Mouse (Mus musculus) v-Abl transformed pro-B cells (cell line): ENCODE results near the gene Rerg.
"Not testable (repeated sequence)": the region's sequence is repeated elsewhere in the genome, so short reads cannot be mapped to it uniquely, and the experiment has no call there.

Experiments used
- in situ Hi-C, 2 experiments: fragments of 400-800 bp; cut with MboI; formaldehyde crosslinking; loops; one replicate each; pipeline ENCODE4 v1.15.1; 2025; ENCODE audit not compliant: unreplicated experiment in 2 of 2

The Rerg gene

DNA sequence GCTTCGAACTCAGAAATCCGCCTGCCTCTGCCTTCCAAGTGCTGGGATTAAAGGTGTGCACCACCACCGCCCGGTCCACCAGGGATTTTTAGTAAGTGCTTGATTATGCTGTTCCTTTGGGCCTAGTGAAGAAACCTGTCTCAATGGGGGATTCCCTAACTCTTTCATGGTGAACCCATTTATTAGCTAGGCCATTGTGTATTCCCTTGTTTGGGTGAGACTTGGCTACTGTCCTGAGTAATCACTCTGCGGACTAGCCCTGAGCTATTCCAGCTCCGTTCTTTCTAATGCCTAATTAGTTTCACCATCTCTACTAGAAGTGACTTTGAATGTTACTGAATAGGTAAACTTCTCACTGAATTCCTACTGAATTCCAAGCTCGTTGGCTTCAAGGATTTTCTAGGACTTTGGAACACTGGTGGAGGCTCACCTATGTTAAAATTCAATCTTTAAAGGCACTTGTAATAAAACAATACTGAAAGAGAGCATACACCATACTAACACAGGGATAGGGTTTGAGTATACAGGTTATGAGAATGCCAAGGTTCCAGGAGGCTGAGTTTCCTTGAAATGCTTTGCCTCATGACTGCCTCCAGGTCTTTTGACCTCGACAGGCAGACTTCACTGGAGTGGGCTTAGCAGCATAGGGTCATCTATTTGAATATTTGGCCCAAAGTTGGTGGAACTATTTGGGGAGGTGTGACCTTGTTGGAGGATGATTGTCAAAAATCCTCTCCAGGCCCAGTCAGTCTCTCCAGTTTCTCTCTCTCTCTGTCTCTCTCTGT is 134.5 kb downstream of the Rerg start:
- in situ Hi-C loops: not testable (repeated sequence)

DNA sequence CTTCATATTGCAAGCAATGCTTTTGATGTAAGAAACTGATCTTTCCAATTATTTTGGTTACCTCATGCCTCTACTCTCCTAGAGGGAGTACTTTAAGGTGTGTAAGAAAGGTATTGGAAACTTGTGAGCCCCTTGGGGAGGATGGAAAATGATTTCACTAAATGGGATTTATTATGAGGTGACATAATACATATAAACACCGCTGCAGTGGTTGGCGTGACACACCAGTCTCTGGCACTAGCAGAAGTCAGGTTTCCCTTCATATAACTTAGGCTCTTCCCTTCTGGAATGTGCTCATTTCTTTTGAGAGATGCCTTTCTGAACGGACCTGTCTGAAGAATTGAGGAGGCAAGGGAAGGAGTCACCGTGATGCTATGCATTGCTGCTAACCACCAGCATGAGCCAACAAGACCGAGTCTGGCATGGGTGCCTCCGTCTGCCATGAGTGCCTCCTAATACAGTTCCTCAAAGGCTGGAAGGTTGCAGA is 139.6 kb downstream of the Rerg start:
- in situ Hi-C loops: no loop called here

GRCm38 (mm10) chr6:137029931-137030610 is 140.2 kb downstream of the Rerg start:
- in situ Hi-C loops: no loop called here

DNA sequence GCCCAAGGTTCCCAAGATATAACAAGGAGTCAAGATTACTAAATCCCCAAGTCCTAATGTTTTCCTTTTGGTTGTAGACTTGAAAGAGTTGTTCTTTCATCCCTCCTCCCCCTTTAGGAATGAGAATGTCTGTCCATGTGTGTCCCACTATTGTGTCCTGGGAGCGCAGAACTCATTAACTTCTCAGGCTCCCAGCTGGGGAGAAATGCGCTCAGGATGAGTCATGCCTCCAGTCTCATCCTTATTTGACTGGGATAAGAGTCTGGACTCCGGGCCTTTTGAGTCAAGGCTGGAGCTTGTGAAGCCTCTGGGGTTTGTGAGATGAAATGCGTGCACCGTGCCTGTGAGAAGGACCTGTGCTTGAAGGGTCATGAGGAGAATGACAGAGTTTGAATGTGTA is 144.8 kb downstream of the Rerg start:
- in situ Hi-C loops: no loop called here

- in situ Hi-C loops: no loop called here
Observed at GRCm38 (mm10) chr6:137024541-137024940, 145.8 kb downstream of the Rerg start.

- in situ Hi-C loops: no loop called here
Observed at GRCm38 (mm10) chr6:137017216-137017973, 152.9 kb downstream of the Rerg start.

GRCm38 (mm10) chr6:137014346-137014745 is 156.0 kb downstream of the Rerg start:
- in situ Hi-C loops: no loop called here

GRCm38 (mm10) chr6:137011187-137011586 is 159.1 kb downstream of the Rerg start:
- in situ Hi-C loops: no loop called here
